Mouse (Mus musculus) 3134 (cell line): ENCODE results near the gene Cadm1.
A peak's percentile ranks its signal among the peaks of the same experiment; 100 is the strongest.

Experiments used
- DNase-seq: peaks from one replicate; pipeline ENCODE4 v3.0.0-alpha.2; 2011; ENCODE audit warnings: low spot score; ENCODE audit not compliant: insufficient read length; ENCODE audit errors: extremely low read depth

Cadm1 gene

DNA sequence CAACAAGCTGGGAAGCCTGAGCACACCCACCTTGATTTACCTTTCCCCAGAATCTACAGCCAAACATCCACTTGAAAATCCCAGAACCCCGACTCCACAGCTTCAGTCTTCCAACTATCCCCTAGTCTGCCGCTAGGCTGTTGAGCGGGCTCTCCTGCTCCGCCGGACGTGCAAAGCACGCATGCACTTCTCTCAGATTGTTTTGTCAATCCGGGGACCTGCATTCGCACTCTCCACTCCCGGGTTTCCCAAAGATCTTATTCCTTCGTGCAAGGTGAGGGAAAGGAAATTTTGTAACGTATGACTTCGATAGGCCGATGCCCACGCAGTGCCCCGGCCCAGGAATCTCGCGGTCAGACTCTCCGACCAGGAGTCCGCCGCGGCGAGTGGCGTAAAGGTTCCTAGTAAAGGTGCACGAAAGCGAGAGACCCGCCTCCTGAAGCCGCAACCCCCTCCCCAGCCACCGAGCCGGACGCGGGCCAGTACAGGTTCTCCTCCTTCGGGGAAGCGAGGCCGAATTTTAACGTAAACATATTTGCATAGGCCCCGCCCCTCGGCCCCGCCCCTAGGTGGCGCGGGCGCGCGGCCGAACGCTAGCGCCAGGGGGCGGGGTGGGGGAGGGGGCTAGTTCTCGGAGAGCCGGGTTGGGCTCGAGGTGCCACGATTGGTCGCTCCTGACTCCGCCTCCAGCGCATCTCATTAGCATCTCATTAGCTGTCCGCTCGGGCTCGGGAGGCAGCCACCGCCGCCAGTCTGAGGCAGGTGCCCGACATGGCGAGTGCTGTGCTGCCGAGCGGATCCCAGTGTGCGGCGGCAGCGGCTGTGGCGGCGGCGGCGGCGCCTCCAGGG, at the start of gene Cadm1:
Gene Cadm1, plus strand, starts transcription at position 572 of the 849 bp plus-strand sequence.
- DNase-seq = peak; percentile 94

DNA sequence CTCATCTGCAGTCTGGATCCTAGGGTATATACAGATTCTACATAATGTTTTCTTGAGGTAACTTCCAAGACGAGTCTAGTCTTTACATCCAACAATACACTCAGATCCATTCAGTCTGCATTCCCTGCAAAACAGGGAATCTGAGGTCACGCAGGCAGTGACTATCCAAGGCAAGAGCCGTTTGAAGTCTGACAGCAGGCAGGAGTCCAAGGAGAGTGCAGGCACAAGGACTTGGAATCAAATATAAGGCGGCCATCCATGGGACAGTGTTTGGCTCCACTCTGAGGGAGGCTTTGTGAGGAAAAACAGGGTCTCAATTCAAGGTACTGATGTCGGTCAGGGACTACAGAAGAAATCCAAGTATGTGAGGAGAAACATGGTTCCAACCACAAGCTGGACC, 45.5 kb upstream of the Cadm1 start:
- DNase-seq = no peak

DNA sequence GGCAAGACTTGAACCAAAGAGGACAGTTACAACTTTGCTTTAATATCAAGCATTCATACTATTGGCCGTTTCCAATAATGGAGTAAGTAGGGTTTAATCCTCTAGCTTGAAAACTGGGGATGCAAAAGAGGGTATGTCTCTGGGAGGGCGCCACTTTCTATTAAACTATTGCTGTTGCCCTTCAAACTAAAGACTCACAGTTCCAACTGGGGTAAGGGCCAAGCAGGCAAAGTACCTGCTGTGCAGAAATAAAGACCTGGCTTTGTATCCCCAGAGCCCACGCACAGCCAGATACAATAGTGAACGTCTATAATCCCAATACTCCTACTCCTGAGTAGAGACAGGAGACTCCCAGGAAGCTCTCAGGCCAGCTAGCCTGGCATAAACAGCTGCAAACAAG, 44.8 kb upstream of the Cadm1 start:
- no peak for DNase-seq

DNA sequence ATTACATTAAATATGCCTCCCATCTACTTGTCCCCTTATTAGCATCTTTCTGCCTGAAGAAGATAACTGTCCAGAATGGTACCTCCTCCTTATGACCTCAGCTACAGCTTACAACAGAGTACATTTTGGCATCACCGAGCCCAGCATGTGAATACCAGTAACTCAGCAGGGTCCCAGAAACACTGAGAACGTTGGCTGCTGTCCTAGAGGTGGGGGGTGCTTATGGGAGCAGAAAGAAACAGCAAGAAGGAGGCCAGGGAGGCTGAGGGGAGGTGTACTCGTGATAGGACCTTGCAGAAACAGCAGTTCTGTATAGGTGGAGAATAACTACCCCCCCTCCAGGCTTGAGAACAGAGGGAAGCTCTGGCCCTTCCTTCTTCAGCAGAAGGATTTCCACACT, 30.2 kb upstream of the Cadm1 start:
- no peak for DNase-seq

DNA sequence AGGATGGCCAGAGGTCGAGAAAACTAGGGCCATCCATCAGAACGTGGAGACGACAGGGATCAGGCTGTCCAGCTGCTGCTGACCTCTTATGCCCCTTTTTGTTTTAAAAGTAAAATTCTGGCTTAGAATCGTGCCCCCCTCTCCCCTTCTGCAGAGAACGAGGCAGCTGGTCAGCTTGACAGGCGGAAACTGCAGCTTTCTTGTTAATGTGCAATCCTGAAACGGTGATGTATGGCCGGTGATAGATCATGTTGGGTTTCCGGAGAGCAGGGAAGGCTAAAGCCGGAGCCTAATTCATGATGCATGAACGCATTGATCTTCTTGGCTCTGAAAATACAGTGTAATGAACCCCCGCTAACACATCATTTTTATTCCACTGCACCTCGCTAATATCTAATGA, 24.0 kb upstream of the Cadm1 start:
- no peak for DNase-seq

DNA sequence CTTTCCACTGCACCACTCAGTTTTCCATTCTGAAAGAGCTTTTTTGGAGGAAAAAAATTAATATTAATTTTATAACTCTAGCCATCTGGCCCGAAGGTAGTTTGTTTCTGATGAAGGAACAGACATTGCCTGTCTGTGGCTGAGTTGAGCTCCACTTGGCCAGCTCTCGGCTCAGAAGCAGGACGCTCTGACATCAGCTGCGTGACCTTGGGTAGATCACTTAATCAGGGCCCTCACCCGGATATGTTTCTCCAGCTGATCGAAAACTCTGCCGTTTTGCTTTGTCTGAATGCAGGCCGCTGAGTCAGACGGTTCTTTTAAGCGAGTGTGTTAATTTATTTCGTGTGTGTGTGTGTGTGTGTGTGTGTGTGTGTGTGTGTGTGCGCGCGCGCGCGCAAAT, 23.1 kb upstream of the Cadm1 start:
- no peak for DNase-seq

DNA sequence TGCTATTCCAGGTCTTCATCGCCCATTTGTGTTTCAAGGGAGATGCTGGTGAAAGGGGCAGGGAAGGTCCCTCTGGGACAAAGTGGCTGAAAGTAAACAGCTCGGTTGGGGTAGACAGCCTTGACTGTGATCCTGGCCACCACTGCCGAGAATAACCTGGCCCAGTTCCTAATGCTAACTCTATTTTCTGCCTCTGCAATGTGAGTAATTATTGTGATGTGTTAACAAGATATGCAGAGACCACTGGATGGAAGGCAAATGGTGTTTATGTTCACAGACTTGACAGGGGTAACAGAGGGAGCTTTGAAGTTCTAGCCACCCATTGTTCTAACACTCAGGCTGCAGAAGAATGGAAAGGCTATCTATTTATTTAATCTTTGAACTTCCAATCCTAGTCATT, 21.9 kb upstream of the Cadm1 start:
- no peak for DNase-seq

DNA sequence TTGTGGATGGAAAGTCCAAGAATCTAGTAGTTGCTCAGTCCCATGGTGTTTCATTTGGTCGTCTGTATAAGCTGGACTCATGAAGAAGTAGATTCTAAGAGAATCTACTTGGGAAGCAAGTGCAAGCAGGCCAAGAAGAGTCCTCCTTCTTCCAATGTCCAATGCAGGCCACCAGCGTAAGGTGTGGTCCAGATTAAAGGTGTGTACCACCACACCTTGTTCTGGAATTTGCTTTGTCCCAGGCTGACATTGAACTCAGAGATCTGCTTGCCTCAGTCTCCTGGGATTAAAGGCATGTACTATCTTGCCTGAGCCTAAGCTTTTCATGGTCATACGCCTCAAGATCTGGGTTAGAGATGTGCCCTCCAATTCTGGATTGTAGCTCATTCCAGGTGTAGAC, 17.5 kb upstream of the Cadm1 start:
- DNase-seq = no peak

DNA sequence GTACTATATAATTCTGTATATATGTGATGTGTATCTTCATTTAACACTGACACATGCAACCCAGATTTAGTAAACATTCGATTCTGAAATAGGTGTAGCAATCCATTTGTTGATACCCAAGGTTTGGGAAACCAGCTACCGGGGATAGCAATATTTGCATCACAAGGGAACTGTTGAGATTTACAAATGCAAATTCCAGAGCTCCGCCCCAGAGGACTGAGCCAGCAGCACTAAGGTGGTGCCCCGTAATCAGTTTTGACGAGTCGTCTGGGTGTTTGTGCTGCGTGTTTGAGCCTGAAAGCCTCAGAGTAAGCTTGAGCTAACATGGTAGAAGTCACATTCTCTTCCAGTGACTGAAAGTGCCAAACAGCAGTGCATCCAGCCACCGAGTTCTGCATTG, 15.7 kb upstream of the Cadm1 start:
- DNase-seq = no peak

DNA sequence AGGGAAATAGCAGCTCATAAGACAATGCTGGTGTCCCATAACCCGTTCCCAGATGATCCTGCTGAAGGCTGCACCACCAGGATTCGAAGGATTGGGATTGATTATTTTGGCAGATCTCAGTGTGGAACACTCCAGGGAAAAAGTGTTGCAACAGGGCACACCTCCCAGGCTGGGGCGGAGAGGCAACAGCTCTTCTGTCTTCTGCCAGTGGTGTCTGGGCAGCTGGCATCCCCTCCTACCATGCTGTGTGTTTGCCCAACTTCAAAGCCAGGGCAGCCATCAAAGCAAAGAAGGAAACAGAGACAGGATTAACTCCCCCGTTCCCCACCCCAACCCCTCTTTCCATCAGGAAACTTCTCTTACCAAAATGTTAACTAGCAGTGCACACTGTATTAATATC, 13.7 kb upstream of the Cadm1 start:
- DNase-seq = no peak

DNA sequence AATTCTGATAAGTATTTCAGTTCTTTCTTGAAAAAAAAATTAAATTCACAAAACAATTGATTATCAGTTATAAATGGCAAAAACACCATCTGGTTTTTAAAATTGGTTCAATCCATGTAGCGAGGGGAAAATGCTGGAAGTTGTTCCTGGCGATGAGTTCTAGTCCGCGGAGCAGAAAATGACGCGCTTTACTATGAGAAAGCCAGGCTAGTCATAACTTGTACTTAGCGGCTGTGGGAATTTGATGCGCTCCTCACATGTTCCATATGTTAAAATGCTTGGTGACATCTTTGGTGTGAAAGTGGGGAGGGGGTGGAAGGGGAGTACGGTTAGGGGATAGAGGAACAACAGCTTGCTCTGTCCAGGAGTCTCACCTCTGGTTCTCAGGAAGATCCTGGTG, 2.7 kb upstream of the Cadm1 start:
- no peak for DNase-seq

DNA sequence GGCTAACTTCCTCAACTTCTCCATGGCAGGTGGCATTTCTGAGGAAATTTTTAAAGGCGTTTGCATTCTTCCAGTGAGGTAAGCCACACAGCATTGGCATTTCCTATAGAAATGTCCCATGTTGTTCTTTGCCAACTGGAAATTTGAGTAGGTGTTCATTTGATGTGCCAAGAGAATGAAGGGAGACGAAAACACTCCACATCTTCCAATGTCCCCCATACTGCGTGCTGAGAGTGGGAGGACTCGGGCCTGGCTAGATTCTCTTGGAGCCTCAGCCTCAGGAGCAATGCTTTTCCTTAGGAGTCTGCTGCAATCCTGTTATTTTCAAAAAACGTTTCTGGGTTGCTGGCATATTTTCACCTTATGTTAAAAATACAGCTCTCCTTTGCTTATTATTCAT, 2.2 kb upstream of the Cadm1 start:
- DNase-seq = no peak

DNA sequence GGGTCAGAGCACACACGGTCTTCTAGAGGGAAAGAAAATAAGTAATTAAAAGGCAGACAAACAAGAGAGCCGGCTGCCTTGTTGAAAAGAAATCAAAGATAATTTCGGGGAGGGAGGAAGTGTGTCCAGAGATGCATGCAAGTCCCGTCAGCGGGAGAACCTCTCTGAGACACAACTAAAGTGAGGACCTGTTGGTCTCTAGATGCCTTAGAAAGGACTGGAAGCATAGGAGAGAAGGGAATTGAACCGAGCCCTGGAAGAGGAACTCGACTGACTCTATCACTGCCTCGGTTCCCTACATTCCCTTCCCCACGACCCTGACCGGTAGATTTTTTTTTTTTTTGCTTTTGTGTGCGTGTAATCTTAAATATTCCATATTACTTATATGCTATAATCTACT, 791 bp upstream of the Cadm1 start:
- DNase-seq = no peak

DNA sequence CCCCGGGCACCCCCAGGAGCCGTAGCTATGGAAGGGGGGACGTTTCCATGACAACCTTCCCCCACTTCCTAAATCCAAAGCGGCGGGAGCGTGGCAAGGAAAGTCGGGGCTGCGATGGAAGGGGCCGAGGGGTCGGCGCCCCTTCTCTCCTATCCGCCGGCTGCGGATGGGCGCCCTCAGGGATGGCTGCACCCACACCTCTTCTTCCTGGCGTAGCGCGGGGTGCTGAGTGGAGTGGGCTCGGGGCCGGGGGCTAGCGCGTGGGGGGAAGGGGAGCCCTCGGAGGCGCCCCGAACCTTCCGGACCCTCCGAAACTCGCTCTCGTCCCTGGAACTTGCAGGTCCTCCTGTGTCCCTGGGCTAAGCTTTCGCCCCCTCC, 560 bp downstream of the Cadm1 start:
- no peak for DNase-seq

DNA sequence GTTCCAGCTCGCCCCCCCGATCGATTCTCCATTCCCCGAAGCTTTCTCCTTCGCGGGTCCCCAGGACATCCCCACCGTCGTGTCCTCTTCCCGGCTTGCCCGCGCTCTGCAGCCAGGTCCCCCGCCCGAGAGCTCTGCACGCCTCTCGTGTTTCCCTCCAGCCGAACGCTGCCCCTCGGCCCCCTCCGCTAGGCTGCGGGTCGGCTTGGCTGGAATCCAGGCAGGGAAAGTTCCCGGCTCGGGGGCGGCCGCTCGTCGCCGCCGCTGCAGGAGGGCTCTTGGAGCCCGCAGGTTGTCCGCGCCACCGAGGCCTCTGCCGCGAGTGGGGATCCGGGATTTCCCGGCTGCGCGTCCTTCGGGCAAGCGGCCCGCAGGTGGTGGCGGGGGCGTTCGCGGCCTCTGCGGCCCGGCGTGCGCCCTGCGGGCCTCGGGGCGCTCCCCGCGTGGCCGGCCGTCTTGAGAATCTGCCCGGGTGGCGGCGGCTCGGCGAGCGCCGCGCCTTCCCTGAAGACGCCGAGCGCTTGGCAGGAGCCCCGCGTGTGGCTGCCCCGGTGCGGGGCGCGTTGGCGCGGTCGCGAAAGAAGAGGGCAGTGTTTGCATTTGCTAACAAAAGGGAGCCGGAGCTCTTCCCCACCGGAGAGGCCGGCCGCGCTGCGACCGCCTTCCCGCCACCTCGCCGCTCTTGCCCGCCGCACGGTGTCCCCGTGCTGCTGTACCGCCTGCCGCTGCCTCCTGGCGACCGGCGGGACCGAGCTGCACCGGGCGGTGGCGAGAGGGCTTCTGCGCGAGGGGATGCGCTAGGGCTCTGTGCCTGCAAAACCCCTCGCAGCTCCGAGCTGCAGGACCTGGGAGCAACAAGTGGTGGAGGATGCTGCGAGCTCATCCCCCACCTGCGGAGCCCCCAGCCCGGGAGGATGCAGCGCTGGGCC, 1.2 kb downstream of the Cadm1 start:
- peak; percentile 81 for DNase-seq

DNA sequence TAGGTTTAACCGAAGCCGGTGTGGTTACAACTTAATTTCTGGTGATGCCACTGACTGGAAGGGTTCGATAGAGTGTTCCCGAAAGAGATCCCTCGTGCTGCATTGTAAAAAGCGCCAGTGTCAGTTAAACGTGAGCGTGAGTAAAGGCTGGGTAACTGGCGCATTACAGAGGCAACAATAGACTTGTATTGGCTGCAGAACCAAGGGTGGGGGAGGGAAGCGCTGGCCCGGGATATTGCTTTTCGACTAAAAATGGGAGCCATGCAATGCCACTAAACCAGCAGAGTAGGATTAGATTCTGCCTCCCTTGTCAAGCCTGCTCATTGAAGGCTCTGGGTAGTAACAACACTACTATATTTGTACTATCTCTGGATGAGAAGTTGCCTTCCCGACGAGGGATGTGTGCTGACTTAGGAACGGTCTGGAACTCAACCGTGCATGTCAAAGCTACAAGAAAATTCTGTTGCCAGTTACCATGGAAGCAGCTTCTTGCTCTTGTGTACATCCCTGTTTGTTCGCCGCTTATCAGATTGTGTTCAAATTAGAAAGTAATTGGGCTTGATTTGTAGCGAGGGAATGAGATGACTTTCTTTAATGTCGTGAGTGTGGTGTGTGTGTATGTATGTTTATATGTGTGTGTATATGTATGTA, 2.4 kb downstream of the Cadm1 start:
- no peak for DNase-seq

DNA sequence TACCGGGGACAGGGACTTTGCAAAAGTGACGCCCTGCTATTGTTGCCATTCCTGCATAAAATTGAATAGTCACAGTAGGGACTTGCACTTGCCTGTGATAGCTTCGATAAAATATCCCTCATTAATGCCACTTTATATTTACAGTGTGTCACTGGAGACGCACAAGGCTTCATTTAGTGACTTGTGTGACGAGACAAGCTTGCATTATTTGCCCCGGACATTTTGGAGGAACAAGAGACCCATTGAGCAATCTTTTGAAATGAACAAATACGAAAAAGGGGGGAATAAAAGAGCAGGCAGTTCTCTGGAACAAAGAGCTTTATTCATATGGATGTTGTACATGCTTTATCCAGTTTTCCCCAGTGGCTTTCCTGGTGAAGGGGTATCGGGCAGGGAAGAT, 3.5 kb downstream of the Cadm1 start:
- DNase-seq = no peak

DNA sequence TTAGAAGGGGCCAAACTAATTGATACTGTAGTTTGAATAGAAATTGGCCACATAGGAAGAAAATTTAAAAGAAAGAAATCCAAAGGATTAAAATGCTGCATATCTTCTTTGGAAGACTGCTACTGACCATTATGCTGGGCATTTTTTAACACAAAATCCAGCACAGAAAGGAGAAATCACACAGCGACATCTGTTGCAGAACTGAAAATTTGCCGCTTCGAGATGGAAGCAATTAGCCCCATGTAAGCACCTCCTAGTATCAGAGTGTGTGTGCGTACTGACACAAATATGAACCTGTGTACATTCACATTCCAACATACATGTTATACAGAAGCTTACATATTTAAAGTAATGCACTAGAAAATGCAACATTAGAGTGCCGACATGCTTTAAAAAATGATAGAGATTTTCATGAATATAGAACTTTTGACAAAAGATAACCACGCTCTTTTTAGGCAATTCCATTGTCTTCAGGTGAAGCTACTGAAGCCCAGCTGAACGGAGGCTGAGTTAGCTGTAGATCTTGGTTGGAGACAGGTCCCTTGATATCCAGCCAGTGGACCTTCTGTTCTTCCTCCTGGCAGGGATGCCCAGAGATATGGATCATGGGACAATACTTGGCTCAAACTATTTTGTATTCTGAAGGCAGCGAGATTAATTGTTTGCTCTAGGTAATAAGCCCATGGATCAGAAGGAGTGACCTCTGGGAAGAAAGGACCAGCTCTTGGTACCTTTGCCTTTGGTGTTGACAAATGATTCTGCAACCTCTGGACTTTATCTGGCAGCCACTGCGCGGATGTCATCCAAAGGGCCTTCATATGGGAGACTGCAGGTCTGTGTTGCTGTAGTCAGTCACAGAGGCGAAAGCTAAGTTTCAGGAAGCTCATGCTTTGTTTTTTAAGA, 4.9 kb downstream of the Cadm1 start:
- DNase-seq = no peak

DNA sequence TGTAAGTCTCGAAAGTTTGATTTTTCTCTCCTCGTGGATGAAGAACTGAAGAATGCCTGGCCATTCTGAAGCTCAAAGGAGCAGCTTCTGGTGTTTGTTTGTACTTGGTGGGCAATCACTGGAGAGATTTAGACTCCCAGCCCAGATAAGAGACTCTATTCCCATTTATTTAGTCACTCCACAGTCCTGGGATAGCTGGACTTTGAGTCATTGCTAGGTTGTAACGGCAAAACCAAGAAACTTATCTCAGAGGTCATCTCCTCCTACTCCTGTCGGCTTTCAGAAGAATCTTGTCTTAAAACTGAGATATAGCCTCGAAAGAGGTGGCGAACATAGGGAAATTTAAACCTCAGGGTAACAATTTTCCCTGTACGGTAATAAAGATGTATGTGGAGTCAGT, 15.3 kb downstream of the Cadm1 start:
- DNase-seq = no peak

DNA sequence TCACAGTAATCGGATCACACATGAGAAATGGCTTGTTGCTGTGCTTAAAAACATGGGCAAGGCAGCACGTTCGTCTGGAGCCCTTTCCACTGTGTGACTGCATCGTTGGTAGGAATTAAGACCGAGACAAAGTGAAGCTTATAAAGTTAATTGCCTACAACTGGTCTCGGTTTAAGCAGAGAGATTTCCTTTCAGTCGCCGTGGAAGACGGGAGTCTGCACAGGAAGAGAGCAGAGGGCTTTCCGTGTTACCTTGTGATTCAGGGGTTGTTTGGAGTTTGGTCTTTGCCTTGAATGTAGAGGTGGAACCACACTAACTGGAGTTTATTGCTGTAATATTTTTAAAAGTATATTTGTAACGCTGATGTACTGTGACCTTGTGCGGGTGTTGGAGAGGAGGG, 15.7 kb downstream of the Cadm1 start:
- no peak for DNase-seq
